Mouse (Mus musculus) heart, embryonic 10.5 days (tissue): Measurements from ENCODE around the gene Tmeff1. TPM values are rescaled to one million over a fixed set of nuclear protein-coding genes. Genes with fewer than 3 reads are reported as not detected.

Experiments
- DNase-seq: peaks from one replicate; pipeline ENCODE4 v3.0.0-alpha.2; 2017; ENCODE audit warnings: low spot score
- H3K27ac ChIP-seq: fragments of 300-500 bp; sonication (generic); 2 replicates; pipeline ENCODE4 v1.5.1; 2016; ENCODE audit warnings: mild to moderate bottlenecking
- H3K27me3 ChIP-seq: fragments of 300-500 bp; sonication (generic); 2 replicates; pipeline ENCODE4 v1.6.1; 2016; ENCODE audit warnings: mild to moderate bottlenecking; ENCODE audit not compliant: poor library complexity, insufficient read depth, severe bottlenecking
- H3K36me3 ChIP-seq: fragments of 300-500 bp; sonication (generic); 2 replicates; pipeline ENCODE4 v1.6.1; 2016; ENCODE audit warnings: mild to moderate bottlenecking, moderate library complexity
- H3K4me1 ChIP-seq: fragments of 300-500 bp; sonication (generic); 2 replicates; pipeline ENCODE4 v1.6.1; 2016; ENCODE audit warnings: mild to moderate bottlenecking
- H3K4me3 ChIP-seq: fragments of 300-500 bp; sonication (generic); 2 replicates; pipeline ENCODE4 v1.5.1; 2016; ENCODE audit warnings: mild to moderate bottlenecking, moderate library complexity
- H3K9me3 ChIP-seq: fragments of 300-500 bp; sonication (generic); 2 replicates; pipeline ENCODE4 v1.6.1; 2016; ENCODE audit warnings: mild to moderate bottlenecking, moderate library complexity
- WGBS: fragments of 180-500 bp; shearing (Covaris S2); methylation state at CpG from one replicate; pipeline ENCODE4 v1.1.7; 2016; 5-methylcytosine and 5-hydroxymethylcytosine counted together
- polyA plus RNA-seq: library from polyadenylated mRNA; unstranded; fragments of >200 nt; fragmentation: Nextera tagmentation; extraction: Ambion mirVana; gene quantifications from 2 replicates; pipeline ENCODE4 v1.2.1, GENCODE M21; 2016

Tmeff1 gene
- polyA plus RNA-seq, 1 experiment from 2014 or later = 76.4 TPM

- Histone ChIP-seq H3K4me1 (peaks cover 13% of the 10 kb centered on the region), H3K27ac (no peak overlapping the region), H3K9me3 (no peaks in the 10 kb centered on the region), H3K27me3 (no peaks in the 10 kb centered on the region), H3K36me3 (peaks cover 56% of the 10 kb centered on the region), H3K4me3 (no peak overlapping the region)
- WGBS = 92% methylated on average over 13 of the region's 13 CpGs
- DNase-seq = no peak
Measured at GRCm38 (mm10) chr4:48636831-48637230, 51.9 kb downstream of the Tmeff1 start.

- DNase-seq = peak; percentile 68
- Histone ChIP-seq H3K4me1 (peaks cover 13% of the 10 kb centered on the region), H3K4me3 (no peak overlapping the region), H3K9me3 (no peaks in the 10 kb centered on the region), H3K36me3 (peaks cover 69% of the 10 kb centered on the region), H3K27me3 (no peaks in the 10 kb centered on the region), H3K27ac (no peak overlapping the region)
- WGBS = 62% methylated on average over 10 of the region's 10 CpGs
Measured at GRCm38 (mm10) chr4:48638132-48638531, 53.2 kb downstream of the Tmeff1 start.

GRCm38 (mm10) chr4:48639503-48639902 lies 54.5 kb downstream of the Tmeff1 start:
- peaks cover 13% of the 10 kb centered on the region for H3K4me1 ChIP-seq

GRCm38 (mm10) chr4:48643801-48644200 lies 58.8 kb downstream of the Tmeff1 start:
- peak; percentile 74 for DNase-seq
- Histone ChIP-seq H3K27me3 (no peaks in the 10 kb centered on the region), H3K27ac (no peak overlapping the region), H3K4me3 (no peak overlapping the region), H3K9me3 (no peaks in the 10 kb centered on the region), H3K36me3 (peaks cover 87% of the 10 kb centered on the region), H3K4me1 (peaks cover under 1% of the 10 kb centered on the region)
- WGBS = 87% methylated on average over 6 of the region's 6 CpGs

More at GRCm38 (mm10) chr4:48639503-48639902, 54.5 kb downstream of the Tmeff1 start:
- no peak overlapping the region for H3K4me3 ChIP-seq
- no peak overlapping the region for H3K27ac ChIP-seq
- no peaks in the 10 kb centered on the region for H3K9me3 ChIP-seq
- DNase-seq = peak; percentile 67
- WGBS = 94% methylated on average over 17 of the region's 17 CpGs
- no peaks in the 10 kb centered on the region for H3K27me3 ChIP-seq
- H3K36me3 ChIP-seq = peaks cover 68% of the 10 kb centered on the region

- WGBS = 95% methylated on average over 5 of the region's 5 CpGs
- Histone ChIP-seq H3K27me3 (no peaks in the 10 kb centered on the region), H3K36me3 (peaks cover 83% of the 10 kb centered on the region), H3K9me3 (no peaks in the 10 kb centered on the region), H3K27ac (no peak overlapping the region), H3K4me3 (no peak overlapping the region), H3K4me1 (no peaks in the 10 kb centered on the region)
- DNase-seq = no peak
Measured at GRCm38 (mm10) chr4:48646143-48646542, 61.2 kb downstream of the Tmeff1 start.

- H3K4me3 ChIP-seq = no peak overlapping the region
- H3K27me3 ChIP-seq = no peaks in the 10 kb centered on the region
- WGBS = 89% methylated on average over 10 of the region's 10 CpGs
- DNase-seq = peak; percentile 50
- peaks cover 78% of the 10 kb centered on the region for H3K36me3 ChIP-seq
- no peak overlapping the region for H3K27ac ChIP-seq
- H3K4me1 ChIP-seq = no peaks in the 10 kb centered on the region
- H3K9me3 ChIP-seq = no peaks in the 10 kb centered on the region
Measured at GRCm38 (mm10) chr4:48650617-48651360, 65.8 kb downstream of the Tmeff1 start.

GRCm38 (mm10) chr4:48654118-48654517 lies 69.1 kb downstream of the Tmeff1 start:
- Histone ChIP-seq H3K27ac (no peak overlapping the region), H3K4me1 (no peaks in the 10 kb centered on the region), H3K36me3 (peaks cover 75% of the 10 kb centered on the region), H3K4me3 (no peak overlapping the region), H3K27me3 (no peaks in the 10 kb centered on the region), H3K9me3 (no peaks in the 10 kb centered on the region)
- DNase-seq = no peak
- 90% methylated on average over 4 of the region's 4 CpGs for WGBS

- Histone ChIP-seq H3K4me3 (no peak overlapping the region), H3K9me3 (no peaks in the 10 kb centered on the region), H3K4me1 (no peaks in the 10 kb centered on the region), H3K27ac (no peak overlapping the region), H3K36me3 (peaks cover 76% of the 10 kb centered on the region), H3K27me3 (no peaks in the 10 kb centered on the region)
- no peak for DNase-seq
- WGBS = 88% methylated on average over 8 of the region's 8 CpGs
Measured at GRCm38 (mm10) chr4:48656530-48656929, 71.6 kb downstream of the Tmeff1 start.

GRCm38 (mm10) chr4:48660144-48660543 lies 75.2 kb downstream of the Tmeff1 start:
- no peak for DNase-seq
- Histone ChIP-seq H3K36me3 (peaks cover 66% of the 10 kb centered on the region), H3K27me3 (no peaks in the 10 kb centered on the region), H3K27ac (no peak overlapping the region), H3K9me3 (no peaks in the 10 kb centered on the region), H3K4me3 (no peak overlapping the region), H3K4me1 (no peaks in the 10 kb centered on the region)
- 92% methylated on average over 4 of the region's 4 CpGs for WGBS

GRCm38 (mm10) chr4:48660619-48661575 lies 75.9 kb downstream of the Tmeff1 start:
- Histone ChIP-seq H3K36me3 (peaks cover 70% of the 10 kb centered on the region), H3K4me1 (no peaks in the 10 kb centered on the region)
- DNase-seq = no peak

GRCm38 (mm10) chr4:48663271-48663670 lies 78.3 kb downstream of the Tmeff1 start, which contains the start of gene Cavin4:
Gene Cavin4 (plus strand): TSS chr4:48663514.
- 85% methylated on average over 10 of the region's 10 CpGs for WGBS
- H3K27me3 ChIP-seq = no peaks in the 10 kb centered on the region
- H3K27ac ChIP-seq = no peak within 1 kb of the TSS
- H3K36me3 ChIP-seq = peaks cover 53% of the 10 kb centered on the region
- no peaks in the 10 kb centered on the region for H3K4me1 ChIP-seq
- no peak within 1 kb of the TSS for H3K4me3 ChIP-seq
- H3K9me3 ChIP-seq = no peaks in the 10 kb centered on the region
- DNase-seq = no peak

More at GRCm38 (mm10) chr4:48660619-48661575, 75.9 kb downstream of the Tmeff1 start:
- Histone ChIP-seq H3K27me3 (no peaks in the 10 kb centered on the region), H3K4me3 (no peak overlapping the region), H3K27ac (no peak overlapping the region), H3K9me3 (no peaks in the 10 kb centered on the region)
- WGBS = 88% methylated on average over 7 of the region's 7 CpGs

GRCm38 (mm10) chr4:48664021-48664420 lies 79.0 kb downstream of the Tmeff1 start:
- no peak for DNase-seq
- Histone ChIP-seq H3K27ac (no peak overlapping the region), H3K4me3 (no peak overlapping the region), H3K27me3 (no peaks in the 10 kb centered on the region), H3K4me1 (no peaks in the 10 kb centered on the region), H3K9me3 (no peaks in the 10 kb centered on the region), H3K36me3 (peaks cover 46% of the 10 kb centered on the region)
- WGBS = 87% methylated on average over 6 of the region's 6 CpGs

- H3K27me3 ChIP-seq = no peaks in the 10 kb centered on the region
- no peak for DNase-seq
- H3K4me1 ChIP-seq = no peaks in the 10 kb centered on the region
- no peaks in the 10 kb centered on the region for H3K9me3 ChIP-seq
- H3K36me3 ChIP-seq = peaks cover 41% of the 10 kb centered on the region
- no peak overlapping the region for H3K27ac ChIP-seq
- H3K4me3 ChIP-seq = no peak overlapping the region
- WGBS = 86% methylated on average over 6 of the region's 6 CpGs
Measured at GRCm38 (mm10) chr4:48667279-48667678, 82.3 kb downstream of the Tmeff1 start.
